Mouse (Mus musculus): ENCODE results near the gene Cnga3. TPM values are rescaled to one million over a fixed set of nuclear protein-coding genes. Genes with fewer than 3 reads are reported as not detected.

Cnga3 gene
- polyA plus RNA-seq, 2 experiments = 0.11 TPM; not detected in 1

DNA sequence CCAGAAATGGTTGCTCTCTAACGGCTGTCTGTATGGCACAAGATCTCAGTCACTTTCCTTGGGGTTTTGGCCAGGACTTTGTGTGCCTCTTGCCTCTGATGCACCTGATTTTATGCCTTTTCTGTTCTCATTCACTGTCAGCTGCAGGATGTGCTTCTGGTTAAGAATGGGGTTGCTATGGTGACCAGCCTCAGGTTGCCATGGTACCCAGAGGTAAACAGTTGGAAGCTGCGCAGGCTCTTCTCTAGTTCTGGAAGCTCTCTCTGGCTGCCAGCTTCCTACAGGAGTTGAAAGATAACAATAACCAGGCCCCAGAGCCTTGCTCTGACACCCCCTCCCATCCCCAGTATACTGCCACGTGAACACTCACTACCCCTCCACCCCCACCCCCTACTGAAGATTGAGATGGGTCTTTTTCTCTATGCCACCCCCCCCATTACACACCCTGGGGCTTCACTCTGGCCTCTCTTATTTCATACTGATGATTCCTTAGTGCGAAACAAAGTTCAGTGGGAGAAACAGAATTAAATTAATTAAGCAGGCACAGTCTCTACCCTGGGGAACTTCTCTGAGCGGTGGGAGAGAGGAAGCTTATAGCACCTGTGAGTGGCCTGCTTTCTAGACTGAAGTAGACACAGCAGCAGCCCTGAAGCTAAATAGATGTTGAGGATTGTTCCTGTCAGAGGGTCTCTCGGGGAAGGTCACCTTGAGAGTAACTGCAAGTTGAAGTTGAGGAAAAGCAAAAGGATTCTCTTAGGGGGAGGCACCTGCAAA lies 6.1 kb downstream of the Cnga3 start:
- no peak overlapping the region for H3K4me2 ChIP-seq (replicated peaks; ENCODE audit: low read depth, low read length, severe bottlenecking)
- no peaks in the 10 kb centered on the region for H3K27me3 ChIP-seq (ENCODE audit: control insufficient read depth, insufficient read depth, low read length)
- ATAC-seq (ENCODE audit: low FRiP score, low read depth) (no peak), DNase-seq (ENCODE audit: low spot score) (no peak)
- TF ChIP-seq POLR2A (IDR thresholded peaks at IDR 0.05; ENCODE audit: borderline replicate concordance, extremely low read depth, insufficient read depth, insufficient read length) = no peak
- 51% methylated on average over 6 of the region's 6 CpGs for WGBS
- no peak overlapping the region for H3K9ac ChIP-seq (ENCODE audit: low read depth, low read length, severe bottlenecking)
- H3K27ac ChIP-seq (replicated peaks; ENCODE audit: low read depth, low read length) = no peak overlapping the region
- H3K36me3 ChIP-seq (ENCODE audit: control insufficient read depth, insufficient read depth, low read length) = no peaks in the 10 kb centered on the region
- H3K4me1 ChIP-seq (ENCODE audit: control insufficient read depth, insufficient read depth, low read length) = no peaks in the 10 kb centered on the region
- H3K9me3 ChIP-seq (ENCODE audit: control insufficient read depth, low read length) = no peaks in the 10 kb centered on the region
- H3K4me3 ChIP-seq (replicated peaks; ENCODE audit: low read length) = no peak overlapping the region

DNA sequence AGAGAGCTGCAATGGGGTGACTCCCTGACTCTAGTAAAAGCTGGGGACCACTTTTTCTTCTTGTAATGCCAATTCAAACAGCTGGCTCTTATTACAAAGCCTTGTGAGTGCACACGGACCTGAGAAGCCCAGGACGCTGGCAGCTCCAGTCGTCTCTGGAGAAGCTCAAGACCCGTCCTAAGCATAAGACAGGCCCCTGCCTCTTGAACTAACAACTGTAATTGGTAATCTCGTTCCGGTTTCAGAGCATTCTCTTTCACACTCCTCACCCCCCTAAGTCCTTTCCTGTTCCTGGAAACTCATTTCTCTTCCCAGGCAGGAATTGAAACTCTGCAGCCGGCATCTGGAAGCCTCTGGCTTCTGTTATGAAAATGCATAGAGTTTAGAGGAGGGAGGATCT lies 7.8 kb downstream of the Cnga3 start:
- H3K9ac ChIP-seq (ENCODE audit: low read depth, low read length, severe bottlenecking) = no peak overlapping the region
- DNase-seq (ENCODE audit: low spot score) (no peak), ATAC-seq (ENCODE audit: low FRiP score, low read depth) (no peak)
- H3K27ac ChIP-seq (replicated peaks; ENCODE audit: low read depth, low read length) = no peak overlapping the region
- H3K4me1 ChIP-seq (ENCODE audit: control insufficient read depth, insufficient read depth, low read length) = no peaks in the 10 kb centered on the region
- WGBS = 45% methylated on average over 7 of the region's 7 CpGs
- H3K9me3 ChIP-seq (ENCODE audit: control insufficient read depth, low read length) = no peaks in the 10 kb centered on the region
- no peak for TF ChIP-seq POLR2A (IDR thresholded peaks at IDR 0.05; ENCODE audit: borderline replicate concordance, extremely low read depth, insufficient read depth, insufficient read length)
- no peaks in the 10 kb centered on the region for H3K27me3 ChIP-seq (ENCODE audit: control insufficient read depth, insufficient read depth, low read length)
- no peak overlapping the region for H3K4me3 ChIP-seq (replicated peaks; ENCODE audit: low read length)
- H3K36me3 ChIP-seq (ENCODE audit: control insufficient read depth, insufficient read depth, low read length) = no peaks in the 10 kb centered on the region
- no peak overlapping the region for H3K4me2 ChIP-seq (replicated peaks; ENCODE audit: low read depth, low read length, severe bottlenecking)

DNA sequence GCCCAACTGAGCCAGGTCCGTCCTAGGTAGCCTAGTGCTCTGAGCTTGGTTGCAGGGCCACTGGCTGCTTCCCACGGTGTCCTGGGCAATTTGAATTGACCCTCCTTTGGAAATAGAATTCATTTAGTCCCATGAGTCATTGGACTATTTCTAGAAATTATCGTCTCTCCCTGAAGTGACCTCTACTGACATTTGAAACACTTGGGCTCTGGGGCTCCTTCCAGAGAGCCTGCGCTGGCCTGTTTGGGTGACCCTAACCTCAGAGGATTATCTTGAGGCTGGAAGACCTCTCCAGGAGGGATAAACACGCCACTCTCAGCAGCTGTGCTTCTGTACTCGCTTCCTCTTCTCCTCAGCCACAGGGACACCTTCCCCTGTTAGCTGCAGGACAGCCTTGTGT lies 16.2 kb downstream of the Cnga3 start:
- no peak overlapping the region for H3K9ac ChIP-seq (ENCODE audit: low read depth, low read length, severe bottlenecking)
- no peak overlapping the region for H3K27ac ChIP-seq (replicated peaks; ENCODE audit: low read depth, low read length)
- WGBS = 71% methylated on average over 6 of the region's 6 CpGs
- no peak overlapping the region for H3K4me2 ChIP-seq (replicated peaks; ENCODE audit: low read depth, low read length, severe bottlenecking)
- peaks cover 5% of the 10 kb centered on the region; the same call in 1 of the 2 replicates for H3K9me3 ChIP-seq (ENCODE audit: control insufficient read depth, low read length)
- H3K4me1 ChIP-seq (ENCODE audit: control insufficient read depth, insufficient read depth, low read length) = peaks cover 6% of the 10 kb centered on the region; the same call in 1 of the 2 replicates
- no peak for DNase-seq (ENCODE audit: low spot score)
- no peak for TF ChIP-seq POLR2A (IDR thresholded peaks at IDR 0.05; ENCODE audit: borderline replicate concordance, extremely low read depth, insufficient read depth, insufficient read length)
- H3K4me3 ChIP-seq (replicated peaks; ENCODE audit: low read length) = no peak overlapping the region
- H3K27me3 ChIP-seq (ENCODE audit: control insufficient read depth, insufficient read depth, low read length) = no peaks in the 10 kb centered on the region
- H3K36me3 ChIP-seq (ENCODE audit: control insufficient read depth, insufficient read depth, low read length) = no peaks in the 10 kb centered on the region
- no peak for ATAC-seq (ENCODE audit: low FRiP score, low read depth)

DNA sequence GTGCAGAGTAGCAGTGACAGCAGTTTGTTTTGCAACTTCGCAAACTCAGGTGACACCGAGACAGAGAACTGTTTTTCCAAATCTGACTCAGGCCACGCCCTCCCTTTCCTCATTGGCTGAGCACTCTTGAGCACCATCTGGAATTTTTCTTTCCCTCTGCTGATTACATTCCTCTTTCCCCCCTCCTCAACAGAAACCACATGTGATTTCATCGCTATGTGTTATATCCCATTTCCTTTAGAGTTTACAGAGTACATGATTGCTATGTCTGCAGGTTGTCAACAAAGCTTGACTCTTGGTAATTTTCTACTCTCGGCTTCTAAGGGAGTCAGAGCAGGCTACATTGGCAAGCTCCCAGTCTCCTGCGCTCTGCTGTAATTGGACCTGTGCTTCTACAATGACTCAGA lies 17.1 kb downstream of the Cnga3 start:
- Histone ChIP-seq H3K4me1 (ENCODE audit: control insufficient read depth, insufficient read depth, low read length) (peaks cover 6% of the 10 kb centered on the region; the same call in 1 of the 2 replicates), H3K36me3 (ENCODE audit: control insufficient read depth, insufficient read depth, low read length) (no peaks in the 10 kb centered on the region), H3K27ac (replicated peaks; ENCODE audit: low read depth, low read length) (no peak overlapping the region), H3K27me3 (ENCODE audit: control insufficient read depth, insufficient read depth, low read length) (no peaks in the 10 kb centered on the region), H3K9me3 (ENCODE audit: control insufficient read depth, low read length) (peaks cover 5% of the 10 kb centered on the region; the same call in 1 of the 2 replicates), H3K4me2 (replicated peaks; ENCODE audit: low read depth, low read length, severe bottlenecking) (peak overlapping the region; percentile 31; the same call in 1 of the 2 replicates), H3K9ac (ENCODE audit: low read depth, low read length, severe bottlenecking) (no peak overlapping the region), H3K4me3 (replicated peaks; ENCODE audit: low read length) (no peak overlapping the region)
- 30% methylated on average over 6 of the region's 6 CpGs for whole genome bisulfite sequencing
- no peak for TF ChIP-seq POLR2A (IDR thresholded peaks at IDR 0.05; ENCODE audit: borderline replicate concordance, extremely low read depth, insufficient read depth, insufficient read length)
- peak; percentile 62 for DNase-seq (ENCODE audit: low spot score)
- ATAC-seq (ENCODE audit: low FRiP score, low read depth) = peak; percentile 71

DNA sequence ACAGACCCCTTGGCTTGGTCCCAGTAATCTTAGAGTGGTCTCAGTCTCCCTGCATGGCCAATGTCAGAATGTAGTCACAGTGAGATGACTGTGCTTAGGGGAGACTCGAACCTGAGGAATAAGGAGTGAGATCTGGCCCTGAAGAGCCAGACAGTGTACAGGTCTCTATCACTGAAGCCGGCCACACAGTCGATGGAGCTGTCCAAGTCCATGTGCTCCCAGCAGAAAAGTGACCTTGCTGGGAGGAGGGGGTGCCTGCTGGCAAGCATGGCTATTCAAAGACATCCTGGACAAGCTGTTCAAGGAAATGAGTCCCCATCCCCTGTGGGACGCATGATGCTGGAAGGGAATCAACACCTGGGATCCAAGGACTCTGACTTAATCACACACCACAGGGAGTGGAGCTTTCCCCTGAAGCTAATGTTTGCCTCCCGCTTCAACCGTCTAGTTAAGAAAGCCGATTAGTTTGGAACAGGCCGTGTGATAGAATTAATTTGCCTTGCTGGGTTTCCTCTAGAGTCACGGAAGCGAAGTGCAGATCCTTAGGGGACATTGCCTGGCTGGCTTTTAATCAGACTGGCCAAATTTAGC lies 24.9 kb downstream of the Cnga3 start:
- no peak overlapping the region for H3K27ac ChIP-seq (replicated peaks; ENCODE audit: low read depth, low read length)

More for the DNA sequence above, 24.9 kb downstream of the Cnga3 start:
- no peak for TF ChIP-seq POLR2A (IDR thresholded peaks at IDR 0.05; ENCODE audit: borderline replicate concordance, extremely low read depth, insufficient read depth, insufficient read length)
- no peaks in the 10 kb centered on the region for H3K36me3 ChIP-seq (ENCODE audit: control insufficient read depth, insufficient read depth, low read length)
- H3K4me1 ChIP-seq (ENCODE audit: control insufficient read depth, insufficient read depth, low read length) = no peaks in the 10 kb centered on the region; the same call in 1 of the 2 replicates
- H3K27me3 ChIP-seq (ENCODE audit: control insufficient read depth, insufficient read depth, low read length) = no peaks in the 10 kb centered on the region
- no peak overlapping the region for H3K4me3 ChIP-seq (replicated peaks; ENCODE audit: low read length)
- H3K4me2 ChIP-seq (replicated peaks; ENCODE audit: low read depth, low read length, severe bottlenecking) = no peak overlapping the region
- no peak overlapping the region for H3K9ac ChIP-seq (ENCODE audit: low read depth, low read length, severe bottlenecking)
- no peak for DNase-seq (ENCODE audit: low spot score)
- ATAC-seq (ENCODE audit: low FRiP score, low read depth) = no peak
- H3K9me3 ChIP-seq (ENCODE audit: control insufficient read depth, low read length) = no peaks in the 10 kb centered on the region
- 46% methylated on average over 10 of the region's 10 CpGs for WGBS

Data from limb, embryonic 14.5 days (tissue).